Mouse (Mus musculus) intestine, postnatal 0 days (tissue): ENCODE measurements around the gene Qpctl. TPM values are rescaled to one million over a fixed set of nuclear protein-coding genes. Genes with fewer than 3 reads are reported as not detected.

Experiments
- ATAC-seq: fragments of 200-750 bp; cut with Nextera tagmentation; 2 replicates; pipeline ENCODE4 v1.8.0; 2017; ENCODE audit warnings: mild to moderate bottlenecking, moderate TSS enrichment, moderate library complexity
- H3K27ac ChIP-seq: fragments of 300-500 bp; sonication (generic); 2 replicates; pipeline ENCODE4 v1.5.1; 2014; ENCODE audit warnings: mild to moderate bottlenecking, low read depth, low read length, moderate library complexity
- H3K27me3 ChIP-seq: fragments of 300-500 bp; sonication (generic); replicated peaks from 2 replicates; pipeline ENCODE4 v1.6.1; 2014; ENCODE audit warnings: low read length, mixed read lengths; ENCODE audit not compliant: control insufficient read depth, insufficient read depth
- H3K36me3 ChIP-seq: fragments of 300-500 bp; sonication (generic); 2 replicates; pipeline ENCODE4 v1.6.1; 2014; ENCODE audit warnings: mild to moderate bottlenecking, moderate library complexity; ENCODE audit not compliant: control insufficient read depth, insufficient read depth
- H3K4me1 ChIP-seq: fragments of 300-500 bp; sonication (generic); replicated peaks from 2 replicates; pipeline ENCODE4 v1.6.1; 2014; ENCODE audit warnings: antibody characterized with exemption, low read length, mixed read lengths; ENCODE audit not compliant: control insufficient read depth, insufficient read depth
- H3K4me2 ChIP-seq: fragments of 300-500 bp; sonication (generic); replicated peaks from 2 replicates; pipeline ENCODE4 v1.6.1; 2014; ENCODE audit warnings: low read depth, mild to moderate bottlenecking, moderate library complexity
- H3K4me3 ChIP-seq: fragments of 300-500 bp; sonication (generic); 2 replicates; pipeline ENCODE4 v1.5.1; 2014; ENCODE audit warnings: low read depth, low read length
- H3K9ac ChIP-seq: fragments of 300-500 bp; sonication (generic); 2 replicates; pipeline ENCODE4 v1.6.1; 2014; ENCODE audit warnings: mild to moderate bottlenecking, low read depth, low read length
- H3K9me3 ChIP-seq: fragments of 300-500 bp; sonication (generic); 2 replicates; pipeline ENCODE4 v1.6.1; 2016; ENCODE audit warnings: mixed run types; ENCODE audit not compliant: control insufficient read depth
- CTCF ChIP-seq: sonication (generic); IDR thresholded peaks from 2 replicates; pipeline ENCODE4 v1.5.1; 2016; ENCODE audit warnings: low read depth, mild to moderate bottlenecking, control low read depth, antibody characterized with exemption, moderate library complexity
- WGBS: fragments of 180-500 bp; shearing (Covaris S2); extraction: QIAGEN DNeasy Blood & Tissue Kit; methylation state at CpG from one replicate; pipeline ENCODE4 v1.1.7; 2014; 5-methylcytosine and 5-hydroxymethylcytosine counted together
- polyA plus RNA-seq: library from polyadenylated mRNA; unstranded; fragments of >200 nt; fragmentation: Nextera tagmentation; extraction: Ambion mirVana; gene quantifications from 2 replicates; pipeline ENCODE4 v1.2.1, GENCODE M21; 2015

The Qpctl gene
- polyA plus RNA-seq, result 7.3 and 8.1 TPM in 2 replicates

DNA sequence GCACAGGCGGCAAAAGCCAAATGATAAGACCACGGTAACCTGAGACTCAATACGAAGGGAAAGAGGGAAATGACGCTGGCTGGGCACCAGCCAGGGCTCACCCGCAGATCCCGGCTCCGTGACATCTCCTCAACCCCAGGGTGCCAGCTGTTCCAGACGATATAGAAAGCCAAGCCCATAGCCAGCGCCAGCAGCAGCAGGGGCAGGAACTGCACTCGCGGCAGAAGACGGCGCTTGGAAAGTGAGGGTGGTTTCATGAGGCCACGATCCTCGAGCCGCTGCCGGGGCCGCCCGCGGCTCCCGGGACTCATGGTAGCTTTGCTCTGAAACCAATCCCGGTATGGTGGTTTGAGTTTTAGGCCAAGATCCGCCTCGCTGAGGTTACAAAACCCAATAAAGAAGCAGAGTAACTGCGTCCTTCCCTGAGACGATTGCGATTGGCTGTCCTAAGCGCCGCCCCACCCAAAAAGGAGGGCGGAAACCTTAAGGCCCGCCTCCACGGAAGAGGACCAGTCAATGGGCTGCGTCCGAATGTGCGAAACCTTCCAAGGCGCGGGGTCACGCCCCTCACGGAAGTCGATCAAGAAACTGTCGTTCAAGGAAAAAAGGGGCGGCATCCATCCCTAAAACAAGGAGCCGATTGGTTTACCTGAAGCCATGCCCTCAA is at the start of gene Qpctl:
Gene Qpctl (minus strand): TSS at position 417 of the 667 bp plus-strand sequence.
- peak within 1 kb of the TSS; percentile 62; the same call in 1 of the 2 replicates for H3K27ac ChIP-seq
- WGBS, result under 1% methylated on average over 43 of the region's 43 CpGs
- peak; percentile 96 for ATAC-seq
- peaks cover 19% of the 10 kb centered on the region for H3K36me3 ChIP-seq
- TF ChIP-seq CTCF, result no peak
- H3K4me1 ChIP-seq, result 0 out of 2 replicates have a peak, but pooled peaks cover 10% of the 10 kb centered on the region
- H3K27me3 ChIP-seq, result no peaks in the 10 kb centered on the region
- no peaks in the 10 kb centered on the region for H3K9me3 ChIP-seq
- peak within 1 kb of the TSS; percentile 66 for H3K4me3 ChIP-seq
- H3K4me2 ChIP-seq, result peak within 1 kb of the TSS; percentile 88
- peak within 1 kb of the TSS; percentile 59 for H3K9ac ChIP-seq

DNA sequence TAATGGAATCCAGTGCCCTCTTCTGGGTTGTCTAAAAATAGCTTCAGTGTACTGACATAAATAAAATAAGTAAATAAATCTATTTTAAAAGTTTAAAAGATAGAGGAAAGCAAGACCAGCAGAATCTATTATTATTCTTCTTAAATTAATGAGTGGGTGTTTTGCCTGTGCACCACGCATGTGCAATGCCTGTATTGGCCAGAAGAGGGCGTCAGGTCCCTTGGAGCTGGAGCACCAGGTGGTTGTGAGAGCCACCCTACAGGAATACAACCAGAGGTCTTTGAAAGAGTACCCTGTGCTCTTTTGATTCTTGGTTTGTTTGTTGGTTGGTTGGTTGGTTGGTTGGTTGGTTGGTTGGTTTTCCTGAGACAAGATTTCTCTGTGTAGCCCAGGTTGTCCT is 48.9 kb upstream of the Qpctl start:
- H3K4me2 ChIP-seq, result no peak overlapping the region
- ATAC-seq, result no peak
- peak; percentile 74 for TF ChIP-seq CTCF
- H3K4me3 ChIP-seq, result no peak overlapping the region
- H3K9ac ChIP-seq, result no peak overlapping the region
- WGBS, result 42% methylated on average over 2 of the region's 2 CpGs
- H3K27me3 ChIP-seq, result no peaks in the 10 kb centered on the region
- H3K27ac ChIP-seq, result no peak overlapping the region
- H3K4me1 ChIP-seq, result no peaks in the 10 kb centered on the region
- H3K36me3 ChIP-seq, result peaks cover 7% of the 10 kb centered on the region; the same call in 1 of the 2 replicates
- no peaks in the 10 kb centered on the region for H3K9me3 ChIP-seq

DNA sequence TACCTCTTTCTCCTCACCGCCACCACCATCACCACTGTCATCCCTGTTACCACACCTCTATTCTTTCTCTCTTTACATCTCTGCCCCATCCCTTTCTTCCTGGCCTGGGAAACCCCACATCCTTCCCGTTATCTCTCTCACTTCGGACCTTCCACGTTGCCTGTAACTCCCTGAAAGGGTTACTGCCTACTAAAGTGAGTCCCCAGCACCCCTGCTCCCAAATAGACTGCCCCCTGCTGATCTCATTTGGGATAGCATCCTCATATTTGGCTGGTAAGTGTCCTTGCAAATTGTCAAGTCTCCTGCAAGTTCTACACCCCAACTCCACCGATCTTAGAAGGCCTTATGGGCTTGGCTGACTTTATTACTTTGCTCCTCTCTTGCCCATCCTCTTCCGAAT is 47.6 kb upstream of the Qpctl start:
- H3K9ac ChIP-seq, result no peak overlapping the region
- 61% methylated on average over 6 of the region's 6 CpGs for WGBS
- peak; percentile 72 for TF ChIP-seq CTCF
- no peak overlapping the region for H3K4me2 ChIP-seq
- peaks cover 14% of the 10 kb centered on the region; the same call in 1 of the 2 replicates for H3K36me3 ChIP-seq
- no peaks in the 10 kb centered on the region for H3K27me3 ChIP-seq
- no peaks in the 10 kb centered on the region for H3K9me3 ChIP-seq
- no peak overlapping the region for H3K4me3 ChIP-seq
- no peaks in the 10 kb centered on the region for H3K4me1 ChIP-seq
- no peak for ATAC-seq
- no peak overlapping the region for H3K27ac ChIP-seq

DNA sequence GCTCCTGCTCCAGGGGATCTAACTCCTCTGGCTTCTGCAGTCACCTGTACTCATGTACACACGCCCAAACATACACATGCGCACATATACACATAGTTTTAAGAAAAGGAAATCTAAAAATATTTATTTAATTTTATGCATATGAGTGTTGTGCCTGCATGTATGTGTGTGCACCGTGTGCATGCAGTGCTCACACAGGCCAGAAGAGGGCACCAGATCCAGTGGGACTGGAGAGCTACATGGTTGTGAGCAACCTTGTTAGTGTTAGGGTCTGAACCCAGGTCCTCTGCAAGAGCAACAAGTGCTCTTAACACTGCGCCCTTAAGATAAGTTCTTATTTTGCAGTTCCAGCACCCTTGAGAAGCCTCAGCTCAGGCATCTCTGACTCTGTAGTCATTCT is 45.6 kb upstream of the Qpctl start:
- H3K4me3 ChIP-seq, result no peak overlapping the region
- no peaks in the 10 kb centered on the region for H3K27me3 ChIP-seq
- WGBS, result 96% methylated on average over 4 of the region's 4 CpGs
- peak; percentile 46 for TF ChIP-seq CTCF
- H3K9ac ChIP-seq, result no peak overlapping the region
- no peaks in the 10 kb centered on the region for H3K4me1 ChIP-seq
- H3K36me3 ChIP-seq, result peaks cover 14% of the 10 kb centered on the region; the same call in 1 of the 2 replicates
- no peak overlapping the region for H3K4me2 ChIP-seq
- H3K27ac ChIP-seq, result no peak overlapping the region
- no peaks in the 10 kb centered on the region for H3K9me3 ChIP-seq
- ATAC-seq, result no peak

- Histone ChIP-seq H3K4me3 (no peak overlapping the region), H3K4me2 (no peak overlapping the region), H3K4me1 (0 out of 2 replicates have a peak, but pooled peaks cover 4% of the 10 kb centered on the region), H3K9ac (no peak overlapping the region), H3K27ac (no peak overlapping the region), H3K9me3 (no peaks in the 10 kb centered on the region), H3K36me3 (peaks cover 5% of the 10 kb centered on the region; the same call in 1 of the 2 replicates), H3K27me3 (peaks cover 4% of the 10 kb centered on the region; the same call in 1 of the 2 replicates)
- ATAC-seq, result peak; percentile 15; the same call in 1 of the 2 replicates
- WGBS, result 69% methylated on average over 6 of the region's 6 CpGs
- TF ChIP-seq CTCF, result no peak
Measured at GRCm38 (mm10) chr7:19184758-19185157, 35.7 kb upstream of the Qpctl start.

DNA sequence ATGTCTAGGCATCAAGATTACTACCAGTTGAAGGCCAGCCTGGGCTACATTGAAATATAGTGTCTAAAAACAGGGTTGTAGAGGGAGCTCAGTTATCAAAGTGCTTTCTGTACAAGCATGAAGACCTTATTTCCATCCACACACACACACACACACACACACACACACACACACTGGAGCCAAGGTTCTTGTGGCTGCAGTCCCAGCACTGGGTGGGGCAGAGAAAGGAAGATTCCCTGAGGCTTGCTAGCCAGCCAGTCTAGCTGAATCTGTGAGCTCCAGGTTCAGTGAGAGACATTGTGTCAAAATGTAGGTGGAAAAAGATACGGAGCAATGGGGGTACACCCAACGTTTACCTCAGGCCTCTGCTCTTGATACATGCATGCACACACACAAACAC is 35.2 kb upstream of the Qpctl start:
- 83% methylated on average over 2 of the region's 2 CpGs for WGBS
- Histone ChIP-seq H3K4me1 (0 out of 2 replicates have a peak, but pooled peaks cover 4% of the 10 kb centered on the region), H3K4me2 (no peak overlapping the region), H3K4me3 (no peak overlapping the region), H3K27me3 (peaks cover 9% of the 10 kb centered on the region), H3K27ac (no peak overlapping the region), H3K9me3 (no peaks in the 10 kb centered on the region), H3K36me3 (peaks cover 5% of the 10 kb centered on the region; the same call in 1 of the 2 replicates), H3K9ac (no peak overlapping the region)
- no peak for TF ChIP-seq CTCF
- no peak for ATAC-seq
